Mouse (Mus musculus) MEL (cell line): ENCODE measurements around the gene Hmgcs1. TPM values are rescaled to one million over a fixed set of nuclear protein-coding genes. Genes with fewer than 3 reads are reported as not detected.
"Not testable (repeated sequence)": the region's sequence is repeated elsewhere in the genome, so short reads cannot be mapped to it uniquely, and the experiment has no call there.

Experiments used
- DNase-seq: peaks from one replicate; pipeline ENCODE4 v3.0.0; 2011; ENCODE audit warnings: low read depth, low spot score
- H3K27ac ChIP-seq: 2 replicates; pipeline ENCODE4 v1.5.1; 2012; ENCODE audit warnings: low read depth, mild to moderate bottlenecking, control low read depth, low read length, moderate library complexity; ENCODE audit not compliant: control insufficient read depth
- H3K27me3 ChIP-seq, 2 experiments: fragments of 150-350 bp in 1 of 2; sonication (generic) in 1 of 2; 2 replicates each; pipeline ENCODE4 v1.6.1; 2012; ENCODE audit warnings: low read length in 2 of 2, mild to moderate bottlenecking in 2 of 2, improper control_type of control experiment in 1 of 2, moderate library complexity in 1 of 2; ENCODE audit not compliant: insufficient read depth in 2 of 2, control insufficient read depth in 1 of 2
- H3K36me3 ChIP-seq, 2 experiments: 2 replicates each; pipeline ENCODE4 v1.6.1; 2012 to 2014; ENCODE audit warnings: low read length in 2 of 2, improper control_type of control experiment in 1 of 2, inconsistent platforms in 1 of 2, mild to moderate bottlenecking in 1 of 2; ENCODE audit not compliant: insufficient read depth in 2 of 2, control insufficient read depth in 1 of 2
- H3K4me1 ChIP-seq, 2 experiments: fragments of 150-350 bp in 1 of 2; sonication (generic) in 1 of 2; 2 replicates each; pipeline ENCODE4 v1.6.1; 2012; ENCODE audit warnings: low read length in 2 of 2, improper control_type of control experiment in 1 of 2, mild to moderate bottlenecking in 1 of 2; ENCODE audit not compliant: insufficient read depth in 2 of 2, control insufficient read depth in 1 of 2
- H3K4me3 ChIP-seq, 2 experiments: fragments of 150-350 bp in 1 of 2; sonication (generic) in 1 of 2; 2 replicates each; pipeline ENCODE4 v1.5.1; 2012; ENCODE audit warnings: low read depth in 2 of 2, low read length in 2 of 2, mild to moderate bottlenecking in 2 of 2, moderate library complexity in 2 of 2, control low read depth in 1 of 2, improper control_type of control experiment in 1 of 2; ENCODE audit not compliant: control insufficient read depth in 1 of 2, insufficient read depth in 1 of 2
- H3K79me2 ChIP-seq: 2 replicates; pipeline ENCODE4 v1.6.1; 2012; ENCODE audit warnings: mild to moderate bottlenecking, low read length, moderate library complexity; ENCODE audit not compliant: control insufficient read depth, poor library complexity, insufficient read depth
- H3K9ac ChIP-seq: 2 replicates; pipeline ENCODE4 v1.6.1; 2012; ENCODE audit warnings: low read depth, mild to moderate bottlenecking, control low read depth, low read length, moderate library complexity; ENCODE audit not compliant: control insufficient read depth, poor library complexity, severe bottlenecking
- H3K9me3 ChIP-seq: fragments of 150-350 bp; sonication (generic); replicated peaks from 2 replicates; pipeline ENCODE4 v1.6.1; 2012; ENCODE audit warnings: mild to moderate bottlenecking, low read length, improper control_type of control experiment, moderate library complexity; ENCODE audit not compliant: insufficient read depth
- CHD2 ChIP-seq: IDR thresholded peaks from 2 replicates; pipeline ENCODE4 v1.6.1; 2011; ENCODE audit warnings: low read length, improper control_type of control experiment
- CTCF ChIP-seq, 3 experiments: IDR thresholded peaks in 2 of 3; conservative IDR thresholded peaks in 1 of 3; 2 replicates each; pipeline ENCODE4 v1.5.1; 2011 to 2012; ENCODE audit warnings: low read length in 3 of 3, low read depth in 2 of 3, mild to moderate bottlenecking in 2 of 3, improper control_type of control experiment in 1 of 3, inconsistent platforms in 1 of 3, mixed read lengths in 1 of 3, moderate library complexity in 1 of 3; ENCODE audit not compliant: control insufficient read depth in 1 of 3, insufficient read depth in 1 of 3, poor library complexity in 1 of 3, severe bottlenecking in 1 of 3
- E2F4 ChIP-seq: IDR thresholded peaks from 2 replicates; pipeline ENCODE4 v1.6.1; 2011; ENCODE audit warnings: low read depth, low read length, improper control_type of control experiment, borderline replicate concordance
- ELF1 ChIP-seq: IDR thresholded peaks from 2 replicates; pipeline ENCODE4 v1.6.1; 2014; ENCODE audit warnings: low read depth, mild to moderate bottlenecking, inconsistent platforms, low read length, improper control_type of control experiment, moderate library complexity
- EP300 ChIP-seq, 2 experiments: IDR thresholded peaks; 2 replicates each; pipeline ENCODE4 v1.6.1; 2011; ENCODE audit warnings: improper control_type of control experiment in 2 of 2, low read length in 2 of 2, low read depth in 1 of 2, mild to moderate bottlenecking in 1 of 2
- GATA1 ChIP-seq: IDR thresholded peaks from 2 replicates; pipeline ENCODE4 v1.6.1; 2011; ENCODE audit warnings: low read depth, low read length, improper control_type of control experiment
- KAT2A ChIP-seq: conservative IDR thresholded peaks from 2 replicates; pipeline ENCODE4 v1.6.1; 2012; ENCODE audit warnings: low read depth, low read length, improper control_type of control experiment, inconsistent platforms
- MAZ ChIP-seq: IDR thresholded peaks from 2 replicates; pipeline ENCODE4 v1.6.1; 2012; ENCODE audit warnings: low read depth, mild to moderate bottlenecking, inconsistent platforms, low read length, improper control_type of control experiment
- MEF2A ChIP-seq: IDR thresholded peaks from 2 replicates; pipeline ENCODE4 v1.6.1; 2014; ENCODE audit warnings: low read depth, mild to moderate bottlenecking, inconsistent platforms, low read length, improper control_type of control experiment; ENCODE audit not compliant: poor library complexity, insufficient replicate concordance, severe bottlenecking; ENCODE audit errors: extremely low read depth
- NELFE ChIP-seq: IDR thresholded peaks from 2 replicates; pipeline ENCODE4 v1.6.1; 2011; ENCODE audit warnings: low read depth, low read length, improper control_type of control experiment
- POLR2AphosphoS2 ChIP-seq: IDR thresholded peaks from 2 replicates; pipeline ENCODE4 v1.6.1; 2011; ENCODE audit warnings: low read length, improper control_type of control experiment
- POLR2AphosphoS5 ChIP-seq: IDR thresholded peaks from 2 replicates; pipeline ENCODE4 v1.6.1; 2012; ENCODE audit warnings: low read depth, borderline replicate concordance, mild to moderate bottlenecking, inconsistent platforms, low read length, moderate library complexity, mixed read lengths
- RAD21 ChIP-seq: IDR thresholded peaks from 2 replicates; pipeline ENCODE4 v1.6.1; 2011; ENCODE audit warnings: mild to moderate bottlenecking, low read depth, low read length, improper control_type of control experiment
- RCOR1 ChIP-seq: IDR thresholded peaks from 2 replicates; pipeline ENCODE4 v1.6.1; 2012; ENCODE audit warnings: low read depth, mild to moderate bottlenecking, inconsistent platforms, low read length, improper control_type of control experiment
- SIN3A ChIP-seq: IDR thresholded peaks from 2 replicates; pipeline ENCODE4 v1.6.1; 2012; ENCODE audit warnings: low read length, improper control_type of control experiment, inconsistent platforms
- SMC3 ChIP-seq: IDR thresholded peaks from 2 replicates; pipeline ENCODE4 v1.6.1; 2011; ENCODE audit warnings: low read depth, low read length, improper control_type of control experiment
- TAL1 ChIP-seq: IDR thresholded peaks from 2 replicates; pipeline ENCODE4 v1.6.1; 2012; ENCODE audit warnings: mild to moderate bottlenecking, inconsistent platforms, low read length, moderate library complexity, mixed read lengths
- TBP ChIP-seq: IDR thresholded peaks from 2 replicates; pipeline ENCODE4 v1.8.0; 2011; ENCODE audit warnings: low read depth, low read length, improper control_type of control experiment
- TCF12 ChIP-seq: IDR thresholded peaks from 2 replicates; pipeline ENCODE4 v1.6.1; 2014; ENCODE audit warnings: low read depth, mild to moderate bottlenecking, inconsistent platforms, low read length, improper control_type of control experiment, moderate library complexity
- UBTF ChIP-seq: IDR thresholded peaks from 2 replicates; pipeline ENCODE4 v1.6.1; 2012; ENCODE audit warnings: low read depth, mild to moderate bottlenecking, inconsistent platforms, low read length, improper control_type of control experiment, moderate library complexity, borderline replicate concordance; ENCODE audit not compliant: insufficient read depth
- USF2 ChIP-seq, 2 experiments: IDR thresholded peaks; 2 replicates each; pipeline ENCODE4 v1.6.1; 2011 to 2012; ENCODE audit warnings: improper control_type of control experiment in 2 of 2, low read length in 2 of 2, borderline replicate concordance in 1 of 2, inconsistent platforms in 1 of 2, low read depth in 1 of 2, mild to moderate bottlenecking in 1 of 2; ENCODE audit not compliant: insufficient read depth in 1 of 2
- ZNF384 ChIP-seq: IDR thresholded peaks from 2 replicates; pipeline ENCODE4 v1.6.1; 2012; ENCODE audit warnings: low read depth, mild to moderate bottlenecking, inconsistent platforms, low read length, improper control_type of control experiment
- polyA plus RNA-seq, 2 experiments: library from polyadenylated mRNA; stranded (reverse) in 1 of 2; unstranded in 1 of 2; fragments of >175 nt in 1 of 2; fragments of >200 nt in 1 of 2; gene quantifications; 2 replicates each; pipeline versions ENCODE4 v1.2.1 to v1.2.4; 2012; ENCODE audit warnings: low replicate concordance in 2 of 2, low read depth in 1 of 2; ENCODE audit not compliant: insufficient read length in 2 of 2, insufficient read depth in 1 of 2, missing spikeins in 1 of 2
- total RNA-seq: library from RNA; depleted of rRNA; stranded (reverse); fragments of 300-350 nt; gene quantifications from 2 replicates; pipeline ENCODE4 v1.2.3, GENCODE M21; 2012

Gene Hmgcs1
- total and polyA plus RNA-seq, 3 experiments, result 13.6 to 19.3 TPM; not detected in 1

DNA sequence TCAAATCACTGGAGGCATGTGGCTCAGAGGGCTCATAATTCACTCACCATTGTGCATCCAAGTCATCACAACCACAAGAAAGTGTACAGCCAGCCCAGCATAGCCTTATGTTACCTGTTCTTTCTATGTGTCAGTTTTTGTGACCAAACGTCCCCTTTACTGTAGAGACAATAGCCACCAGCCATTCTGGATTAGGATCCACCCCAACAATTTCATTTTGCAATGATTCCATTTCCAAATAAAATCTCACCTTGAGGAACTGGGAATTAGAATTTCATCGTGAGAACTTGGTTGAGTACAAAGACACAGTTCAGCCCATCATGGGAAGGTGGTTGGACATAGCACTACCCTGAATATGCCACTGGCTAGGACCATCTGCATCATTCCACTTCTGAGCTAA, 33.9 kb upstream of the Hmgcs1 start:
- no peak overlapping the region for H3K9ac ChIP-seq
- H3K27ac ChIP-seq, result no peak overlapping the region
- H3K27me3 ChIP-seq, result no peaks in the 10 kb centered on the region
- no peaks in the 10 kb centered on the region for H3K36me3 ChIP-seq
- no peak overlapping the region for H3K4me3 ChIP-seq
- H3K9me3 ChIP-seq, result no peaks in the 10 kb centered on the region
- no peaks in the 10 kb centered on the region for H3K79me2 ChIP-seq
- TF ChIP-seq RAD21 (no peak), SMC3 (no peak), TBP (no peak), MAZ (no peak), NELFE (no peak), MEF2A (no peak), E2F4 (no peak), UBTF (no peak), KAT2A (no peak), CHD2 (no peak), USF2 (IDR thresholded peaks at IDR 0.05; ENCODE audit: borderline replicate concordance in 1 of 2, insufficient read depth in 1 of 2, low read depth in 1 of 2, low read length in 2 of 2) (no peak), EP300 (IDR thresholded peaks at IDR 0.05; ENCODE audit: low read depth in 1 of 2, low read length in 2 of 2) (no peak), TCF12 (no peak), RCOR1 (no peak), POLR2AphosphoS2 (no peak), SIN3A (no peak)
- no peaks in the 10 kb centered on the region for H3K4me1 ChIP-seq
- DNase-seq, result no peak

DNA sequence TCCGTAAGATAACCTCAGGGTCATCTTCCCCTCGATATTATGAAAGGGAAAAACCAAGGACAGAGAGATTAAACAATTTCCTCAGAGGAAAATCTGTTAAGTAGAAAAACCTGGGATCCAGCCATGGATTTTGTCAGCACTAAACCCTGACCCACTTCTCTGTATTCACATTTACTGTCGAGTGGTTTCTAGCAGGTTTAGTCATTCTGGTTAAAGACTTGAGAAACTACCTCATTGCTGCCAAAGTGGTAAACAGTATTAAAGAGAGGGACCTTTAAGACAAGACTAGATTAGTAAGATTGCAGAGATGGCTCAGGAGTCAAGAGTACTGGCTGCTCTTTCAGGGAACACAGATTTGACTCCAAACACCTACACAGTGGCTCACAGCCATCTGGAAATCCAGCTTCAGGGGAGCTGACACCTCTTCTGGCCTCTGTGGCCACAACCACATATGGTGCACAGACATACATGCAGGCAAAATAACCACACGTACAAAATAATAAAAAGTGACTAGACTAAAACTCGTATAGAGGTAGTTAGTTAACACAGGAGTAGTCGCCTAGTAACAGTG, 33.2 kb upstream of the Hmgcs1 start:
- Histone ChIP-seq H3K9ac (no peak overlapping the region), H3K4me1 (no peaks in the 10 kb centered on the region), H3K79me2 (no peaks in the 10 kb centered on the region), H3K4me3 (no peak overlapping the region), H3K9me3 (no peaks in the 10 kb centered on the region), H3K36me3 (no peaks in the 10 kb centered on the region), H3K27ac (no peak overlapping the region), H3K27me3 (no peaks in the 10 kb centered on the region)
- DNase-seq, result no peak
- no peak for TF ChIP-seq UBTF
- no peak for TF ChIP-seq POLR2AphosphoS5
- TF ChIP-seq GATA1, result no peak
- no peak for TF ChIP-seq CTCF (IDR thresholded peaks at IDR 0.05 in 2 of 3, conservative IDR thresholded peaks at IDR 0.05 in 1 of 3; ENCODE audit: control insufficient read depth in 1 of 3, insufficient read depth in 1 of 3, low read depth in 2 of 3, low read length in 3 of 3, poor library complexity in 1 of 3, severe bottlenecking in 1 of 3)
- no peak for TF ChIP-seq ELF1
- no peak for TF ChIP-seq ZNF384
- TF ChIP-seq TAL1, result no peak

DNA sequence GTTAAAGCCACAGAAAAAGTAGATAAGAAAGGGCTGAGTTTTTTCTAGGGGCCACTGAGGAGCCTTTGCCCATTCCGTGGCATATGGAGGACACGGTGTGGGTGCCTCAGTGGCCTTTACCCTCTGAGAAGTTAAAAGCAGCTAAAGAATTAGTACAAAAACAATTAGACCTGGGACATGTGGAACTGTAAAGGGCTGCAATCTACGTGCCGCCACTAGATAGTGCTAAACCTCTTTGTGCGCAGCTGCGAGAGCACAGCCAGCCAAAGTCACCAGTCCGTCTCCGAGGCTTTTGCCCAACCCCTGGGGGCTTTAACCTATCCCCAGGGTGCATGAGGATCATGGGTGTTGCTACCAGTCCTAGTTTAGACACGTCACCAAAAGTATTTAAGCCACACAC, 28.8 kb upstream of the Hmgcs1 start:
- not testable (repeated sequence) for H3K9ac ChIP-seq, DNase-seq, H3K9me3 ChIP-seq, H3K4me1 ChIP-seq, H3K27me3 ChIP-seq, H3K79me2 ChIP-seq, H3K27ac ChIP-seq, H3K4me3 ChIP-seq, H3K36me3 ChIP-seq
